Mouse (Mus musculus) layer of hippocampus, postnatal 36 days (tissue): ENCODE data around the gene Gnaq. TPM values are rescaled to one million over a fixed set of nuclear protein-coding genes. Genes with fewer than 3 reads are reported as not detected.

Experiments
- DNase-seq, 2 experiments: peaks; one replicate each; pipeline ENCODE4 v3.0.0; 2022
- total RNA-seq, 2 experiments: library from RNA; stranded (reverse); gene quantifications; 2 replicates each; pipeline ENCODE4 v1.2.3; 2021

Gnaq gene
- total RNA-seq, 2 experiments from 2014 or later = 208 to 214 TPM

DNA sequence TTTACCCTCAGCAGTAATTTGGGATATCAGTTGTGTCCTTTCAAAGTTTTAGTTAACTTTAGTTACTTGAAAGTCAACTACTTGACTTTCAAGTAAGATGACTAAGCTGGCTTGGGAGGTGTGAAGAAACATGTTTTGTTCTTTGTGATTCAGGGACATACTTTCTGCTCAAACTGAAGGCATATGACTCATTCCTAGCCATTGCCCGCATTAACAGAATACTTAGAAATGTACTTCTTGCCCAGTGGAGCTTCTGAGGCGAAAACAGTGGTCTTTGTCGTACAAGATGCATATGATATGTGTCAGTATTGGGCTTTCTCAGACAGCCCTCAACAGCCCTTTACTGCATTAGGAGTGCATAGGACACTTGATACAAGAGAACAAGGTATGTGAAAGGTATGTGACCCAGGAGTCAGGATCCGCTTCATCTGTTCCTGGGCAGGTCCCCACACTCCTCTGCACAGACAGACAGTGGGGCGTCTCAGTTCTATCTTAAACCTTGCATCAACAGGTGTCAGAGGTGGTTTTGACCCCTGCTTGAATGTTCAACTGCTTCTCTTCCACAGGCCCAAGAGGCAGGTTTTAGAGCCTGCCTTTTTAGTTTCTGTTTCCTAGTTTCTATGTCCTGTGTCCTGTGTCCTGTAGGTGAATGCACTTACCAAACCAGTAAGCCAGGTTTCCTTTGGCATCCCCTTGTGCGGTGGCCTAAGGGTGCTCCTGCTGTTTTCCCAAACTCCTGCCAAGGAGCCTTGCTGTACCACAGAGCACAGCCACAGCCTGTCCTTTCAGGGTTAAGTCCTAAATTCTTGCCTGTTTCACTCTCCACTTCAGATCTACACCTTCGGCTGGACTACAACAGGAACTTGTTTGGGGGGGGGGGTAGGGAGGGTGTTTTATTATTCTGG, 72.4 kb downstream of the Gnaq start:
- no peak for DNase-seq

GRCm38 (mm10) chr19:16209616-16210015, 77.0 kb downstream of the Gnaq start:
- no peak for DNase-seq

DNA sequence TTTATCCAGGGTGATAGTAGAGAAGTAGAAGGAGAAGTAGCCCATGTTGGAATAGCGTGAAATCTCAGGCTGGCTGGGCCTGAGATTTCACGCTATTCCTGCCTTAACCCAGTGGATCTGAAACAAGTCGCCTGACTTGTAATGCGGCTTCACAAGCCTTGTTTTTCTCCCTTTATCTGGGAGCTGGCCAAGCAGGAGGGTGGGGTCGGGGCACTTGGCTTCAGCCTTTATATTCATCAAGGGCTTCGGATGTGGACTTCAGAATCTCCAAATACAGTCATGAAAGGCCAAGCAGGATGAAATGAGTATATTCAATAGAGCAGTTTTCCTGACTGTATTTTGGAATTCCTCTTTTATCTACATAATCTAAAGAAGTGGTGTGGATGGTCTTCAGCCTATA, 82.3 kb downstream of the Gnaq start:
- no peak for DNase-seq

DNA sequence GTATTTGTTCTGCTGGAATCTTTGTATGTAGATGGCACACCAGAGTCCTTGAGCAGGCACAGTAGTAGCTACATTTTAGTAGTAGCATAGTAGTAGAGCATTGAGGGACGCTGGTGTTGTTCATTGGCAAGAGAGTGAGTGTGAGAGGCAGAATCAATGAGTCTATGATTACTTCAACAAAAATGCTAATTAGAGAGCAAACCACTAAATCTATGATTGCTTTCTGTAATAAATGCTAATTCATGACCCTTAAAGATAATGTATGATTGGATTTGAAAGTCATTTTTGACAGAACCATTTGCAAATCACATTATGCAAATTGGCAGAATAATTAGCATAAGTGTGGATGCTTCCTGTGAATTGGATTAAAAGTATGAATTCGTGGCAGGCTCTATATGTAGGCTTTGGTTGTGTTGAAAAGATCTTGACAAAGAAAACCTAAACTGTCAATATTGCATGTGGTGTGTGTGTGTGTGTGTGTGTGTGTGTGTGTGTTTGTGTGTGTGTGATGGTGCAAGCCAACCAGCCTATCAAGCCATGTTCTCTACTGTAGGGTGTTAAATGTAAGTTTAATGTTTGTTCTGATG, 82.9 kb downstream of the Gnaq start:
- DNase-seq = no peak

DNA sequence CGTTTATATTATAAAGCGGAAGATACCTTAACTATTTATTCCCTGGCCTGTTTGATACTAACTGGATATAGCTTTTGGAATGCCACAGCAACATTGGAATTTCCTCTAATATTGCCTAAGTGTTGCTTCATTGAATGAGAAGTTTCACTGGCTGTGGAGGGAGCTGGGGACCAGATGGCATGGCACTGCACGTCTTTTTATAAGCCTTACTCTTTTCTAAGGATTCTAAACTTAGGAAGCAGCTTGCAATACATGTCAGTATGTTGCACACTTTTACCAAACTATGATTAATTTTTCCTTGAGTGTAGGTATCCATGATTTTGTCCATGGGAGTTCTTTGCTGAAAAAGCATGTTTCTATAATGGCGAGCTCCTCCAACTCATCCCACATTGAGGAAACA, 87.3 kb downstream of the Gnaq start:
- DNase-seq = no peak

DNA sequence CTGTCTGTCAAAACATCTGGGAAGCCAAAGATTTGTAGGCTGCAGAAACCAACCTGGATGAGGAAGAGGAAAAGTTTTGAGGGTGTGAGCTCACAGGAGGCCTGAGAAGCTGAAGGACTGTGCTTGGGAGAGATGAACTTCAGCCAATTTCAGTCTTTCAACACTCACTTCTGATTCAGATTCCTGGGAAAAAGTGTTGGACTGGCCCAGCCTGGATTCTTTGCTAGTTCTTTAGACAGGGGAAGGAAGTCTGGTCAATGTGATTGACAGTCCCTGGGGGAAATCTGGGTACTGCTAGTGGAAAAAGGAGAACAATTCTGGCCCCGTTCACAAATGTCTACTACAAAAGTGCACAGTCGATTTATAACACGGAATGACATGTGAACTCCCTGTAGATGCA, 89.9 kb downstream of the Gnaq start:
- DNase-seq = no peak

DNA sequence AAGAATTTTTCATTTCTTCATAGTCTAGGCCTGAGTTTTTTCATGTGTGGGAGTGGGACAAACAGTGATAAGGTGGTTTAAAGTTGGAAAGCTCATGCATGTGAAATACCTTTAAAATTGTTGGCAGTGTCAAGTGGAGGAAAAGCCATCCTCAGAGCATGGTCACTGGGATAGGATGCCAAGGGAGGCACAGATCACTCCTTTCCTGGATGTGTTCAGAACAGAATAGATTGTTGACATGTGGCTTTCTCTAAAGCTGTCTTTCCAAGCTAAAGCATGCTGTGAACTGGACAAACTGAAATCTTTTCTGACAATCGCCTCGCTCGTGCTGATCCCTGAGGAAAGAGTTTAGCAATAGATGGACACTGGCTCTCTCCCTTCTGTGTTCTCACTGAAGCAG, 90.5 kb downstream of the Gnaq start:
- no peak for DNase-seq

GRCm38 (mm10) chr19:16224831-16225230, 92.2 kb downstream of the Gnaq start:
- no peak for DNase-seq

DNA sequence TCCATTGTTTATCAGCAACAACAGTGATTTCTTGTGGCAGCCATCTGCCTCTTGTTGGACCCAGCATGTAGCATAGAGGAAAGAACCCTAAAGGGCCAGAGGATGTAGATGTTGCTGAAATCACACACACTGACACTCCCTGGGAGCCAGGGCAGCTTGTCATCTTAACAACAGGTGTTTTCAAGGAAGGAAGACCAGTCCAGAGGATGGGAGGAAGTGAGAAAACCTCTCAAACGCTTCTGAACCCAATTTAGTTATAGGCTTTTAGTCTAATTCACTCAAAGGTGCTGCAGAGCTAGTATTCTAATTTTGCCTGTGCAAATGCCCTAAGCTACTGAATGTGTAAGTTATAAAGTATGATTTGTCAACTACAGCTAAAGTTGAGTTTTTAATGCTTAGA, 99.0 kb downstream of the Gnaq start:
- DNase-seq = no peak

- DNase-seq = no peak
Observed at GRCm38 (mm10) chr19:16235594-16235993, 103.0 kb downstream of the Gnaq start.

DNA sequence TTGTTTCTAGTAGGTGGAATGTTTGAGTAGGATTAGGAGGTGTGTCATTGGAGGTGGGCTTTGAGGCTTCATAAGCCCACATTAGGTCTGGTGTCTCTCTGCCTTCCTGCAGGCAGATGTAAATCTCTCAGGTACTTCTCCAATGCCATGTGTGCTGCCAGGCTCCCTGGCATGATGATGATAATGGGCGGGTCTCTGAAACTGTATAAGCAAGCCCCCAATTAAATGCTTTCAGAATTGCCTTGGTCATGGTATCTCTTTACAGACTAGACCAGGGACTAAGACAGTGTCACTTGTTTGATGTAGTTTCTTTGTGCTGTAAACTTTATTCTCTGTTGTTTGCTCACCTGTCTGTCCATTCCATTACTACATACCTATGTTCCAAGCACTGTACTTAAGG, 104.4 kb downstream of the Gnaq start:
- no peak for DNase-seq

DNA sequence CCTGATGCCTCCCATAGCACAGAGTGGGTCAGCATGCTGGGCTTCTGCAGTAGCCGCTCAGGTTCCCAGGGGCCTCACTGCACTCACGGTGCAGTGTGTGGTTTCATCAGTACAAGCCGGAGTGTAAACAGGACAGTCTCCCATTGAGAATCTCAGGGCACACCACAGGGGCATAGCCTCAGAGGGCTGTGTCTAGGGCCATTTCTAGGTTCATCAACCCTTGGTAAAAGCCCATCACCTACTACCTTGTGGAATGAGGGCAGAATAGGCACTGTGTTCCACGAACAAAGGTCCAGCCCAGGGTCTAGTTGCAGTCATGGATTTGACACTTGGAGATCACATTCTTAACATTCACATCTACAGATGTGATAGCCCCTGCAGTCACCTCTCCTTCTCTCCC, 105.4 kb downstream of the Gnaq start:
- DNase-seq = no peak

GRCm38 (mm10) chr19:16238512-16238911, 105.9 kb downstream of the Gnaq start:
- DNase-seq = no peak

- DNase-seq = no peak
Observed at GRCm38 (mm10) chr19:16242708-16243107, 110.1 kb downstream of the Gnaq start.

DNA sequence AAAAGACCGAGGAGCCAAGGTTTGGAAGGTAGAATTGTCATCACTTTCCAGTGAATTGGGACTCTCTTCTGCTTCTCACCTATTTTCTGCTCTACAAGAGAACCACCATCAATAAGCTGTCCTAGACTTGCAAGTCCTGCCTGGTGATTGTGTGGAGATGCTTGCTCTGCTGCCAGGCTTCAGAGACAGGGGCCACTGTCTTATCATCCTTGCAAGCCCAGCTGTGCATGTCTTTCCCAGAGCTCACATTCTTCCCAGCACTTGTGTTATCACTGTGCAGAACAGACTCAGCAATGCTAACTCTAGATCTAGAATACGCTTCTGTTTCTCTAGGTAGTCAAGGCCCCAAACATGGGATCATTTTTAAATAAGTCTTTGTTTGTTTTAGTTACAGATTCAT, 116.4 kb downstream of the Gnaq start:
- no peak for DNase-seq

GRCm38 (mm10) chr19:16250921-16251320, 118.3 kb downstream of the Gnaq start:
- no peak for DNase-seq

GRCm38 (mm10) chr19:16251819-16252218, 119.2 kb downstream of the Gnaq start:
- no peak for DNase-seq

DNA sequence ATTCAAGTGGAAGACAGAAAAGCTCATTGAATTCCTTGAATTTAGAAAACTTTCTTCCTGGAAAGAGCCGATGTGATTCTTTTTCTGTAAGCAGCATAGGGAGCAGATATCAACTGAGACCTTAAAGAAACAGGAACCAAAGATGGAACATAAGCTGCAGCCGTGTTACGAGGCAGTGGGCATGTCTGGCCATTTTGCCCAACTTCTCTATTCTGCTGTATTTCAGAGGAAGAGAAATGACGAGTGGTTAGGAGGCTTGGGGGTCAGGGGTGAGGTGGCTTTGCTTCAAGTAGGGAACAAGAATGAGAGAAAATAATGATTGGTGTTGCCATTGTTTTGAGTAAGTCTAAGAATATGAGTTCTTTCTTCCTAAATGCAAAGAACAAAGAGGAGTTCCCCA, 120.1 kb downstream of the Gnaq start:
- no peak for DNase-seq

GRCm38 (mm10) chr19:16254881-16255280, 122.2 kb downstream of the Gnaq start:
- peak in 1 of 2 experiments; percentile 46 for DNase-seq

DNA sequence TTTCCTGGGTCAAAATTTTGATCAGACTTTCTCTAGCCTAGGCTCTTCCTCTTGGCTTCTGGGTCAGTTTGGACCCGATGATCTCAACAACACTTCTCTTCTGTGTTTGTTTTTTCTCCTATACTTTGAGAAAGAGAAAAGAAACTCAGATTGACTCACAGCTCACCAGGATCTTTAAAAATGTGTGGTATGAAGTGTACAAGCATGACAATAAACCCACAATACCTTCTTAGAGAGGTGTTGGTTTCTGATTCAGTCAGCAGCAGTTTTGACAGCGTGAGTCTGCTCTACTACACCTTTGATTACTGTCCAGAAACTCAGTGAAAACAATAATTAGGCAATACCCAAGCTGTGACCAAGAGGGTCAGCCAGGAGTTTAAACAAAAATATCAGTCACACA, 122.7 kb downstream of the Gnaq start:
- DNase-seq = no peak

GRCm38 (mm10) chr19:16258766-16259355, 126.2 kb downstream of the Gnaq start:
- no peak for DNase-seq

- DNase-seq = no peak
Observed at GRCm38 (mm10) chr19:16259786-16260434, 127.3 kb downstream of the Gnaq start.

DNA sequence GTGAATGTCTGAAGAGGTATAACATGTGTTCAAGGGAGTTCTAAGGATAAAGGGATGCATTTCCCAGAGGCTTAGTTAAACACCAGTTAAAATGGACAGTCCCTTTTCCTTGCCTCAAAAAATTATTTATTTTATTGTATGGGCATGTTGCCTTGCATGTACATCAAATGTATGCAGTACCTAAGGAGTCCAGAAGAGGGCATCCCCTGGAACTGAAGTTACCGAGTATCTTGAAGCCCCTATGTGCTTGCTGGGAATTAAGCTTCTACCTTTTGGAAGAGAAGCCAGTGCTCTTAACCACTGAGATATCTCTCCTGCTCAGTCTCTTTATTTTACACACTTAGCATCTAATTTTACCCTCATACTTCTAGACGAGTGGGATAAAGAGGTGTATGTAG, 127.8 kb downstream of the Gnaq start:
- no peak for DNase-seq
